Mouse (Mus musculus): ENCODE measurements around the gene Gm11020.
"Not testable (repeated sequence)": the region's sequence is repeated elsewhere in the genome, so short reads cannot be mapped to it uniquely, and the experiment has no call there.

GRCm38 (mm10) chr8:104308341-104308740 lies 13.0 kb upstream of the Gm11020 start:
- TF ChIP-seq POLR2AphosphoS5 (IDR thresholded peaks at IDR 0.05; ENCODE audit: borderline replicate concordance, low read depth, low read length); CTCF (IDR thresholded peaks at IDR 0.05 in 2 of 3, conservative IDR thresholded peaks at IDR 0.05 in 1 of 3; ENCODE audit: control insufficient read depth in 1 of 3, insufficient read depth in 1 of 3, low read depth in 2 of 3, low read length in 3 of 3, poor library complexity in 1 of 3, severe bottlenecking in 1 of 3); ZKSCAN1 (IDR thresholded peaks at IDR 0.05; ENCODE audit: low read depth, low read length); EP300 (IDR thresholded peaks at IDR 0.05; ENCODE audit: low read depth in 1 of 2, low read length in 2 of 2); POLR2A (IDR thresholded peaks at IDR 0.05; ENCODE audit: control insufficient read depth in 1 of 2, insufficient read depth in 1 of 2, low read depth in 1 of 2, low read length in 2 of 2, poor library complexity in 1 of 2); TAL1 (IDR thresholded peaks at IDR 0.05; ENCODE audit: low read length); MAFK (IDR thresholded peaks at IDR 0.05; ENCODE audit: borderline replicate concordance, low read depth, low read length); BHLHE40 (IDR thresholded peaks at IDR 0.05; ENCODE audit: borderline replicate concordance, low read depth, low read length); TCF12 (IDR thresholded peaks at IDR 0.05; ENCODE audit: low read depth, low read length); NRF1 (IDR thresholded peaks at IDR 0.05; ENCODE audit: insufficient read depth, low read depth, low read length, poor library complexity, severe bottlenecking): not testable (repeated sequence)
